Mouse (Mus musculus): ENCODE results near the gene Stx5a.

GRCm38 (mm10) chr19:8789171-8789570, 48.0 kb downstream of the Stx5a start:
- TF ChIP-seq CTCF (IDR thresholded peaks at IDR 0.05; ENCODE audit: control insufficient read depth, insufficient read depth, insufficient read length): no peak
- TF ChIP-seq FOSL1 (IDR thresholded peaks at IDR 0.05; ENCODE audit: insufficient read depth, low read length, poor library complexity, severe bottlenecking): no peak
- TF ChIP-seq MYOD1 (IDR thresholded peaks at IDR 0.05; ENCODE audit: control insufficient read depth, insufficient read length, low read depth): no peak
- TF ChIP-seq MAX (IDR thresholded peaks at IDR 0.05): no peak
